Mouse (Mus musculus) embryonic facial prominence, embryonic 11.5 days (tissue): Measurements from ENCODE around the gene Sh2d6. TPM values are rescaled to one million over a fixed set of nuclear protein-coding genes. Genes with fewer than 3 reads are reported as not detected.

Source experiments
- ATAC-seq: fragments of 200-750 bp; cut with Nextera tagmentation; replicated peaks from 2 replicates; pipeline ENCODE4 v1.8.0; 2017; ENCODE audit warnings: low read depth; ENCODE audit not compliant: insufficient number of reproducible peaks, low FRiP score, low TSS enrichment
- DNase-seq: peaks from one replicate; pipeline ENCODE4 v3.0.0-alpha.2; 2015; ENCODE audit warnings: low spot score
- H3K27ac ChIP-seq: fragments of 300-500 bp; sonication (generic); replicated peaks from 2 replicates; pipeline ENCODE4 v1.5.1; 2014; ENCODE audit warnings: mild to moderate bottlenecking, low read depth, low read length, control low read depth
- H3K27me3 ChIP-seq: fragments of 300-500 bp; sonication (generic); 2 replicates; pipeline ENCODE4 v1.6.1; 2014; ENCODE audit warnings: mild to moderate bottlenecking, low read length, moderate library complexity, mixed read lengths; ENCODE audit not compliant: control insufficient read depth, insufficient read depth
- H3K36me3 ChIP-seq: fragments of 300-500 bp; sonication (generic); replicated peaks from 2 replicates; pipeline ENCODE4 v1.6.1; 2014; ENCODE audit warnings: low read depth, mild to moderate bottlenecking, low read length, moderate library complexity, mixed read lengths; ENCODE audit not compliant: control insufficient read depth, insufficient read depth
- H3K4me1 ChIP-seq: fragments of 300-500 bp; sonication (generic); 2 replicates; pipeline ENCODE4 v1.6.1; 2014; ENCODE audit warnings: low read length, mixed read lengths; ENCODE audit not compliant: control insufficient read depth, insufficient read depth
- H3K4me2 ChIP-seq: fragments of 300-500 bp; sonication (generic); 2 replicates; pipeline ENCODE4 v1.6.1; 2014; ENCODE audit warnings: low read depth, mild to moderate bottlenecking, control low read depth, low read length, moderate library complexity
- H3K4me3 ChIP-seq: fragments of 300-500 bp; sonication (generic); 2 replicates; pipeline ENCODE4 v1.5.1; 2014; ENCODE audit warnings: low read depth, low read length, control low read depth
- H3K9ac ChIP-seq: fragments of 300-500 bp; sonication (generic); replicated peaks from 2 replicates; pipeline ENCODE4 v1.6.1; 2014; ENCODE audit warnings: mild to moderate bottlenecking, control low read depth, low read length
- H3K9me3 ChIP-seq: fragments of 300-500 bp; sonication (generic); replicated peaks from 2 replicates; pipeline ENCODE4 v1.6.1; 2016; ENCODE audit warnings: mild to moderate bottlenecking, low read length, inconsistent platforms, mixed read lengths; ENCODE audit not compliant: control insufficient read depth
- WGBS: fragments of 180-500 bp; shearing (Covaris S2); extraction: QIAGEN DNeasy Blood & Tissue Kit; methylation state at CpG from one replicate; pipeline ENCODE4 v1.1.7; 2014; 5-methylcytosine and 5-hydroxymethylcytosine counted together
- polyA plus RNA-seq: library from polyadenylated mRNA; unstranded; fragments of >200 nt; fragmentation: Nextera tagmentation; extraction: Ambion mirVana; gene quantifications from 2 replicates; pipeline ENCODE4 v1.2.1, GENCODE M21; 2014

Sh2d6 gene
- polyA plus RNA-seq, 1 experiment from 2014 or later = not detected

- no peaks in the 10 kb centered on the region for H3K9me3 ChIP-seq
- no peak overlapping the region for H3K9ac ChIP-seq
- H3K36me3 ChIP-seq = no peaks in the 10 kb centered on the region
- no peak overlapping the region for H3K4me2 ChIP-seq
- DNase-seq = no peak
- 79% methylated on average over 8 of the region's 8 CpGs for WGBS
- no peaks in the 10 kb centered on the region for H3K4me1 ChIP-seq
- no peak for ATAC-seq
- no peaks in the 10 kb centered on the region for H3K27me3 ChIP-seq
- no peak overlapping the region for H3K27ac ChIP-seq
- no peak overlapping the region for H3K4me3 ChIP-seq
Measured at GRCm38 (mm10) chr6:72560801-72561200, 39.3 kb upstream of the Sh2d6 start.

GRCm38 (mm10) chr6:72553079-72553412, 31.5 kb upstream of the Sh2d6 start:
- Histone ChIP-seq H3K27ac (peak overlapping the region; percentile 92), H3K27me3 (no peaks in the 10 kb centered on the region), H3K9ac (peak overlapping the region; percentile 60), H3K4me2 (peak overlapping the region; percentile 56), H3K4me1 (peaks cover 3% of the 10 kb centered on the region; the same call in 1 of the 2 replicates), H3K9me3 (no peaks in the 10 kb centered on the region), H3K4me3 (peak overlapping the region; percentile 30), H3K36me3 (no peaks in the 10 kb centered on the region)
- no peak for DNase-seq
- 15% methylated on average over 8 of the region's 8 CpGs for WGBS
- peak; percentile 30; the same call in 1 of the 2 replicates for ATAC-seq

- DNase-seq (peak; percentile 87), ATAC-seq (peak; percentile 87)
- peak overlapping the region; percentile 30 for H3K4me3 ChIP-seq
- H3K4me1 ChIP-seq = peaks cover 3% of the 10 kb centered on the region; the same call in 1 of the 2 replicates
- H3K9ac ChIP-seq = peak overlapping the region; percentile 60
- no peaks in the 10 kb centered on the region for H3K27me3 ChIP-seq
- H3K4me2 ChIP-seq = peak overlapping the region; percentile 56
- H3K9me3 ChIP-seq = no peaks in the 10 kb centered on the region
- H3K36me3 ChIP-seq = no peaks in the 10 kb centered on the region
- WGBS = 10% methylated on average over 27 of the region's 27 CpGs
- H3K27ac ChIP-seq = peak overlapping the region; percentile 92
Measured at GRCm38 (mm10) chr6:72552171-72553078, 30.9 kb upstream of the Sh2d6 start.

GRCm38 (mm10) chr6:72550503-72551100, 29.1 kb upstream of the Sh2d6 start:
- H3K9ac ChIP-seq = no peak overlapping the region
- H3K4me1 ChIP-seq = peaks cover 3% of the 10 kb centered on the region; the same call in 1 of the 2 replicates
- no peak overlapping the region for H3K4me3 ChIP-seq
- no peaks in the 10 kb centered on the region for H3K27me3 ChIP-seq
- 84% methylated on average over 10 of the region's 10 CpGs for WGBS
- no peak overlapping the region for H3K4me2 ChIP-seq
- no peaks in the 10 kb centered on the region for H3K9me3 ChIP-seq
- no peak for DNase-seq
- no peak overlapping the region for H3K27ac ChIP-seq
- H3K36me3 ChIP-seq = no peaks in the 10 kb centered on the region
- no peak for ATAC-seq

- 53% methylated on average over 6 of the region's 6 CpGs for whole genome bisulfite sequencing
- H3K4me2 ChIP-seq = no peak overlapping the region
Measured at GRCm38 (mm10) chr6:72550025-72550424, 28.5 kb upstream of the Sh2d6 start.

GRCm38 (mm10) chr6:72549041-72549580, 27.6 kb upstream of the Sh2d6 start:
- ATAC-seq (no peak), DNase-seq (no peak)
- no peaks in the 10 kb centered on the region for H3K9me3 ChIP-seq
- no peak overlapping the region for H3K9ac ChIP-seq
- no peak overlapping the region for H3K4me3 ChIP-seq
- H3K27ac ChIP-seq = no peak overlapping the region
- WGBS = 56% methylated on average over 9 of the region's 9 CpGs
- H3K36me3 ChIP-seq = no peaks in the 10 kb centered on the region
- no peak overlapping the region for H3K4me2 ChIP-seq
- H3K27me3 ChIP-seq = no peaks in the 10 kb centered on the region
- peaks cover 3% of the 10 kb centered on the region; the same call in 1 of the 2 replicates for H3K4me1 ChIP-seq

More at GRCm38 (mm10) chr6:72550025-72550424, 28.5 kb upstream of the Sh2d6 start:
- Histone ChIP-seq H3K27me3 (no peaks in the 10 kb centered on the region), H3K9me3 (no peaks in the 10 kb centered on the region), H3K4me3 (no peak overlapping the region), H3K36me3 (no peaks in the 10 kb centered on the region), H3K27ac (no peak overlapping the region), H3K9ac (no peak overlapping the region), H3K4me1 (peaks cover 3% of the 10 kb centered on the region; the same call in 1 of the 2 replicates)
- ATAC-seq (no peak), DNase-seq (no peak)

- H3K27me3 ChIP-seq = no peaks in the 10 kb centered on the region
- no peaks in the 10 kb centered on the region for H3K9me3 ChIP-seq
- H3K4me3 ChIP-seq = no peak overlapping the region
- H3K27ac ChIP-seq = no peak overlapping the region
- H3K4me1 ChIP-seq = no peaks in the 10 kb centered on the region
- H3K9ac ChIP-seq = no peak overlapping the region
- no peak for DNase-seq
- WGBS = 87% methylated on average over 3 of the region's 3 CpGs
- H3K36me3 ChIP-seq = no peaks in the 10 kb centered on the region
- ATAC-seq = no peak
- no peak overlapping the region for H3K4me2 ChIP-seq
Measured at GRCm38 (mm10) chr6:72547862-72548261, 26.4 kb upstream of the Sh2d6 start.

- Histone ChIP-seq H3K4me3 (no peak overlapping the region), H3K9ac (no peak overlapping the region), H3K27ac (no peak overlapping the region), H3K4me1 (no peaks in the 10 kb centered on the region), H3K36me3 (no peaks in the 10 kb centered on the region), H3K4me2 (no peak overlapping the region), H3K27me3 (no peaks in the 10 kb centered on the region), H3K9me3 (no peaks in the 10 kb centered on the region)
- 96% methylated on average over 2 of the region's 2 CpGs for WGBS
- ATAC-seq (no peak), DNase-seq (no peak)
Measured at GRCm38 (mm10) chr6:72547121-72547520, 25.6 kb upstream of the Sh2d6 start.
